Comparison of ENCODE assay signal across 16 mouse cellular contexts in genomic region chr12:36216905-36217304, GRCm38 (mm10). TPM values are rescaled to one million over a fixed set of nuclear protein-coding genes. Genes with fewer than 3 reads are reported as not detected.
DNase-seq lines count a peak whose midpoint lies in the region; ATAC-seq and TF ChIP-seq lines count a peak whose summit lies in the region.
"Had no signal": no experiment of that assay in that cellular context is flagged by ENCODE, and none has a peak within 500 bp of the region (broad histone marks: within the 10 kb centered on the region; RNA-seq: fewer than 3 reads in every experiment).

No protein-coding gene starts in this region.

- no peaks in the 10 kb centered on the region for H3K4me1 ChIP-seq in bone marrow, adult 2 months (ENCODE audit: control insufficient read depth, insufficient read depth, low read length)
- H3K4me1 ChIP-seq in forebrain, embryonic 16.5 days (replicated peaks; ENCODE audit: control insufficient read depth, insufficient read depth, low read length) = no peaks in the 10 kb centered on the region

- H3K4me3 ChIP-seq in bone marrow, adult 2 months (replicated peaks; ENCODE audit: control insufficient read depth, low read depth, low read length) = peak overlapping the region; percentile 17
- no peak overlapping the region for H3K4me3 ChIP-seq in forebrain, embryonic 16.5 days (replicated peaks; ENCODE audit: low read length)
- H3K4me3 ChIP-seq: limb, embryonic 15.5 days had no signal

- no peaks in the 10 kb centered on the region for H3K36me3 ChIP-seq in forebrain, embryonic 16.5 days (ENCODE audit: control insufficient read depth, insufficient read depth)
- H3K36me3 ChIP-seq: G1E; limb, embryonic 15.5 days had no signal

- no peaks in the 10 kb centered on the region for H3K9me3 ChIP-seq in forebrain, embryonic 16.5 days (ENCODE audit: control insufficient read depth, low read length)
- H3K9me3 ChIP-seq: G1E; limb, embryonic 15.5 days had no signal

- peak; percentile 36; the same call in 1 of the 2 replicates for ATAC-seq in megakaryocyte, adult 5-6 weeks (ENCODE audit: poor library complexity, severe bottlenecking)
- no peak for ATAC-seq in forebrain, embryonic 16.5 days

- no peak overlapping the region for H3K9ac ChIP-seq in forebrain, embryonic 16.5 days (replicated peaks; ENCODE audit: low read depth, low read length)
- H3K9ac ChIP-seq: limb, embryonic 15.5 days had no signal

- no peak overlapping the region for H3K27ac ChIP-seq in bone marrow, adult 2 months (ENCODE audit: control insufficient read depth, insufficient read depth, low read depth, low read length, poor library complexity)
- H3K27ac ChIP-seq in forebrain, embryonic 16.5 days (ENCODE audit: low read length) = no peak overlapping the region
- H3K27ac ChIP-seq: limb, embryonic 15.5 days had no signal

- 11% methylated on average over 10 of the region's 10 CpGs for WGBS in bone marrow, adult 2 months
- WGBS in forebrain, embryonic 16.5 days = 90% methylated on average over 10 of the region's 10 CpGs

- DNase-seq in kidney, adult 9 months = peak; percentile 10
- DNase-seq in kidney, postnatal 4 days = no peak
- peak; percentile 14 to 21 for DNase-seq in B cell, adult 2 months
- no peak for DNase-seq in urinary bladder, postnatal 10 days (ENCODE audit: low spot score)
- no peak for DNase-seq in frontal cortex, postnatal 25 days (ENCODE audit: low spot score in 2 of 2)
- DNase-seq: adrenal gland, postnatal 14 days; cerebellum, adult 2 months; gastrocnemius, postnatal 36 days; right cerebral cortex, adult 18-20 months had no signal

- no peaks in the 10 kb centered on the region for H3K27me3 ChIP-seq in forebrain, embryonic 16.5 days (replicated peaks; ENCODE audit: control insufficient read depth, insufficient read depth, low read length)
- H3K27me3 ChIP-seq: limb, embryonic 15.5 days had no signal

- H3K4me2 ChIP-seq in forebrain, embryonic 16.5 days (ENCODE audit: low read length) = no peak overlapping the region
- H3K4me2 ChIP-seq: limb, embryonic 15.5 days had no signal

- TF ChIP-seq CTCF in bone marrow, adult 2 months (IDR thresholded peaks at IDR 0.05; ENCODE audit: control insufficient read depth, insufficient read depth, low read length) = no peak

- TF ChIP-seq POLR2A in bone marrow, adult 2 months (IDR thresholded peaks at IDR 0.05; ENCODE audit: borderline replicate concordance, control insufficient read depth, low read depth, low read length) = no peak

RNA-seq across cellular contexts. Expression of gene Lrrc72, which starts 36.3 kb away (rescaled TPM):
- polyA plus RNA-seq in bone marrow, adult 2 months (2011; ENCODE audit: insufficient read depth, insufficient read length, low replicate concordance, missing spikeins) = not detected in 2 replicates
- total RNA-seq in megakaryocyte, adult 5-6 weeks (2015) = 0.22 TPM in 1 of 2 replicates, not detected in the other
- total RNA-seq in megakaryocyte, adult 5-6 weeks (2017) = not detected in 2 replicates
- polyA plus RNA-seq in forebrain, embryonic 16.5 days (2015; fragmentation: Nextera tagmentation; extraction: Ambion mirVana) = not detected in 2 replicates
- total RNA-seq: adrenal gland, postnatal 14 days; G1E; gastrocnemius, postnatal 36 days; layer of hippocampus, adult 18-20 months had no signal
- polyA plus RNA-seq: cerebellum, adult 2 months; G1E; limb, embryonic 15.5 days; thymus, postnatal 0 days had no signal

RNA-seq across cellular contexts. Expression of gene Bzw2, which starts 59.0 kb away (rescaled TPM):
- polyA plus RNA-seq in bone marrow, adult 2 months (2011; ENCODE audit: insufficient read depth, insufficient read length, low replicate concordance, missing spikeins) = 25.9 and 26.6 TPM in 2 replicates
- 26.5 and 30.0 TPM in 2 replicates for total RNA-seq in megakaryocyte, adult 5-6 weeks (2015)
- total RNA-seq in megakaryocyte, adult 5-6 weeks (2017) = 20.0 and 24.5 TPM in 2 replicates
- polyA plus RNA-seq in forebrain, embryonic 16.5 days (2015; fragmentation: Nextera tagmentation; extraction: Ambion mirVana) = 542 and 586 TPM in 2 replicates

RNA-seq across cellular contexts. Expression of gene Ankmy2, which starts 60.0 kb away (rescaled TPM):
- 6.9 and 15.3 TPM in 2 replicates for polyA plus RNA-seq in bone marrow, adult 2 months (2011; ENCODE audit: insufficient read depth, insufficient read length, low replicate concordance, missing spikeins)
- 13.8 and 15.5 TPM in 2 replicates for total RNA-seq in megakaryocyte, adult 5-6 weeks (2015)
- total RNA-seq in megakaryocyte, adult 5-6 weeks (2017) = 17.2 and 21.6 TPM in 2 replicates
- 64.4 and 64.7 TPM in 2 replicates for polyA plus RNA-seq in forebrain, embryonic 16.5 days (2015; fragmentation: Nextera tagmentation; extraction: Ambion mirVana)

Comparison
In these comparisons a context has a peak if more than half of its experiments do, and no peak if none do; other contexts are left out.
1. DNase-seq: peak in kidney, adult 9 months (single experiment) and B cell, adult 2 months (2 of 2); none in kidney, postnatal 4 days (0 of 2), urinary bladder, postnatal 10 days (single experiment) and frontal cortex, postnatal 25 days (0 of 2).
2. RNA of gene Bzw2, which starts 59.0 kb away (polyA plus RNA-seq): 542 to 586 TPM in forebrain, embryonic 16.5 days; 25.9 to 26.6 TPM in bone marrow, adult 2 months; every median in the first group is over 10 times any median in the second.